9 mouse cellular contexts compared by ENCODE assay signal in the genomic region with DNA sequence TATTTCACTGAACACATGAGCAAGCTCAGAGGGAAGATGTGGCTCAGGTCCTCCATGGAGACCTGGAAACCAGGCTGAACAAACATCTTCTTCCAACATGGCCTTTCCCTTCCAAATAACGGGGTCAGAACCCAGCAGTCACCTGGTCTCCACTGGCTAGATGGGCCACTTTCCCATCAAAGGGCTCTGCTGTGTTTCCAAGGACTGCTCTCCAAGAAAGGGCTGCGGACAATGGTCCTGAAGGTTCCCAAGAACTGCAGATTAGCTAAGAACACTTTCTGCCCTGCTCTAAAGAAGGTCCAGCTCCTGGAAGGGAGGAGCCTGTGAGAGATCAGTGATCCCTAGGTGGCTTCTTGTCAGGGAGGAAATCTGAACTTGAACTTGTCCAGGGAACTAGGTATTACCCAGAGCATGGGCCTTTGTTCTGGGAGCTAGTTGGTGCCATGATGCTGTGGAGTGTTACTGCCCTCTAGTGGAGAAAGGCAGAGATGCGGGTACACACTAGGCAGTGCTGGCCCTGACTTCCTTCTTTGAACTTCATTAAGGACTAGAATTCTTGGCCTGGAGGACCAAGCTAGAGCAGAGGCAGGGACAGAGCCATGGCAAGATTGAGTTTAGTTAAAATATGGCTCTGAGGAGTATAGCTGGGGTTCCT. TPM values are rescaled to one million over a fixed set of nuclear protein-coding genes. Genes with fewer than 3 reads are reported as not detected.
A peak's percentile ranks its signal among the peaks of the same experiment; 100 is the strongest.
DNase-seq lines count a peak whose midpoint lies in the region; ATAC-seq and TF ChIP-seq lines count a peak whose summit lies in the region.
"Had no signal": no experiment of that assay in that cellular context is flagged by ENCODE, and none has a peak within 500 bp of the region (broad histone marks: within the 10 kb centered on the region; RNA-seq: fewer than 3 reads in every experiment).

No protein-coding gene starts in this region.

- no peak overlapping the region for H3K4me3 ChIP-seq in G1E (ENCODE audit: low read depth, low read length)
- no peak overlapping the region for H3K4me3 ChIP-seq in forebrain, embryonic 14.5 days (ENCODE audit: low read depth, low read length)
- no peak overlapping the region for H3K4me3 ChIP-seq in liver, postnatal 0 days (ENCODE audit: low read depth, low read length)
- no peak overlapping the region for H3K4me3 ChIP-seq in neural tube, embryonic 15.5 days (replicated peaks)
- H3K4me3 ChIP-seq: megakaryocyte, embryonic 14.5 days had no signal

- no peak overlapping the region for H3K4me2 ChIP-seq in forebrain, embryonic 14.5 days (ENCODE audit: low read length)
- no peak overlapping the region for H3K4me2 ChIP-seq in liver, postnatal 0 days (ENCODE audit: low read depth, low read length)
- no peak overlapping the region for H3K4me2 ChIP-seq in neural tube, embryonic 15.5 days

- peak; percentile 48 for DNase-seq in G1E (ENCODE audit: low spot score)
- peak; percentile 70 for DNase-seq in cerebellum, adult 11 months
- DNase-seq in forebrain, embryonic 14.5 days (ENCODE audit: low spot score) = peak; percentile 92
- peak; percentile 71 to 86 for DNase-seq in heart, postnatal 14 days
- peak; percentile 83 to 88 for DNase-seq in kidney, postnatal 4 days
- peak; percentile 77 for DNase-seq in liver, postnatal 0 days
- peak; percentile 84 for DNase-seq in testis, postnatal 10 days (ENCODE audit: low spot score)

- no peak overlapping the region for H3K9ac ChIP-seq in forebrain, embryonic 14.5 days (ENCODE audit: low read length)
- H3K9ac ChIP-seq in liver, postnatal 0 days (replicated peaks) = no peak overlapping the region
- no peak overlapping the region for H3K9ac ChIP-seq in neural tube, embryonic 15.5 days (replicated peaks)

- no peak for TF ChIP-seq EP300 in liver, postnatal 0 days (IDR thresholded peaks at IDR 0.05; ENCODE audit: low read depth)

- intact Hi-C loops in heart, postnatal 14 days (cut with DNase I) = loop anchor here (1.0 to 2.0 kb wide), 4 partner anchors 86 to 211 kb away; no protein-coding TSS in a partner anchor

- no peaks in the 10 kb centered on the region for H3K4me1 ChIP-seq in G1E (ENCODE audit: insufficient read depth, low read depth, low read length)
- H3K4me1 ChIP-seq in forebrain, embryonic 14.5 days (ENCODE audit: control insufficient read depth, insufficient read depth, low read length) = no peaks in the 10 kb centered on the region
- no peaks in the 10 kb centered on the region for H3K4me1 ChIP-seq in liver, postnatal 0 days (ENCODE audit: insufficient read depth)
- H3K4me1 ChIP-seq in neural tube, embryonic 15.5 days = 0 out of 2 replicates have a peak, but pooled peaks cover 4% of the 10 kb centered on the region
- H3K4me1 ChIP-seq: megakaryocyte, embryonic 14.5 days had no signal

- TF ChIP-seq CTCF in G1E (IDR thresholded peaks at IDR 0.05; ENCODE audit: low read depth, low read length) = peak; percentile 96
- peak; percentile 98 for TF ChIP-seq CTCF in liver, postnatal 0 days (IDR thresholded peaks at IDR 0.05; ENCODE audit: low read depth)

- 0 out of 2 replicates have a peak, but pooled peaks have one; percentile 15 for ATAC-seq in G1E (ENCODE audit: extremely low read depth, insufficient number of reproducible peaks, low FRiP score, poor library complexity, severe bottlenecking)
- ATAC-seq in forebrain, embryonic 14.5 days = peak; percentile 96
- ATAC-seq in liver, postnatal 0 days = peak; percentile 64; the same call in 1 of the 2 replicates
- ATAC-seq in neural tube, embryonic 15.5 days (ENCODE audit: low FRiP score) = peak; percentile 94

- no peaks in the 10 kb centered on the region for H3K9me3 ChIP-seq in G1E (replicated peaks)
- no peaks in the 10 kb centered on the region for H3K9me3 ChIP-seq in forebrain, embryonic 14.5 days (replicated peaks; ENCODE audit: control insufficient read depth, low read length)
- no peaks in the 10 kb centered on the region for H3K9me3 ChIP-seq in liver, postnatal 0 days (ENCODE audit: low read length)
- H3K9me3 ChIP-seq in neural tube, embryonic 15.5 days (replicated peaks) = no peaks in the 10 kb centered on the region
- H3K9me3 ChIP-seq: megakaryocyte, embryonic 14.5 days had no signal

- peaks cover 10% of the 10 kb centered on the region for H3K27me3 ChIP-seq in G1E (ENCODE audit: insufficient read depth, low read length)
- H3K27me3 ChIP-seq in forebrain, embryonic 14.5 days (replicated peaks; ENCODE audit: control insufficient read depth, insufficient read depth, low read length) = no peaks in the 10 kb centered on the region
- no peaks in the 10 kb centered on the region for H3K27me3 ChIP-seq in liver, postnatal 0 days (ENCODE audit: insufficient read depth, low read length)
- no peaks in the 10 kb centered on the region for H3K27me3 ChIP-seq in neural tube, embryonic 15.5 days (replicated peaks)

- WGBS in forebrain, embryonic 14.5 days = 39% methylated on average over 3 of the region's 3 CpGs
- WGBS in liver, postnatal 0 days (ENCODE audit: insufficient replicate concordance) = 32% methylated on average over 3 of the region's 3 CpGs
- WGBS in neural tube, embryonic 15.5 days = 44% methylated on average over 3 of the region's 3 CpGs

- H3K27ac ChIP-seq in forebrain, embryonic 14.5 days (ENCODE audit: low read depth, low read length) = no peak overlapping the region
- H3K27ac ChIP-seq in liver, postnatal 0 days (ENCODE audit: low read depth) = no peak overlapping the region
- peak overlapping the region; percentile 28; the same call in 1 of the 2 replicates for H3K27ac ChIP-seq in neural tube, embryonic 15.5 days (replicated peaks)

- H3K36me3 ChIP-seq in G1E (replicated peaks) = no peaks in the 10 kb centered on the region
- H3K36me3 ChIP-seq in forebrain, embryonic 14.5 days (ENCODE audit: control insufficient read depth, insufficient read depth, low read length) = no peaks in the 10 kb centered on the region
- H3K36me3 ChIP-seq in liver, postnatal 0 days (replicated peaks; ENCODE audit: insufficient read depth, low read length) = no peaks in the 10 kb centered on the region
- no peaks in the 10 kb centered on the region for H3K36me3 ChIP-seq in neural tube, embryonic 15.5 days

RNA-seq across cellular contexts. Expression of a gene that starts 5.1 kb away (rescaled TPM):
- total RNA-seq in G1E (2014; fragmentation: Nextera tagmentation) = not detected in 2 replicates
- total RNA-seq in G1E (2017) = not detected in 2 replicates
- polyA plus RNA-seq in G1E (2012) = not detected in 2 replicates
- polyA plus RNA-seq in forebrain, embryonic 14.5 days (2014; fragmentation: Nextera tagmentation; extraction: Ambion mirVana) = not detected in 2 replicates
- total RNA-seq in heart, postnatal 14 days (2021) = not detected
- polyA plus RNA-seq in liver, postnatal 0 days (2015; fragmentation: Nextera tagmentation; extraction: Ambion mirVana) = not detected in 2 replicates
- polyA plus RNA-seq in neural tube, embryonic 15.5 days (2015; fragmentation: Nextera tagmentation; extraction: Ambion mirVana) = not detected in 2 replicates

RNA-seq across cellular contexts. Expression of a gene that starts 18.7 kb away (rescaled TPM):
- total RNA-seq in G1E (2014; fragmentation: Nextera tagmentation) (not detected in 2 replicates), G1E (2017) (not detected in 2 replicates)
- polyA plus RNA-seq in G1E (2012) = not detected in 2 replicates
- polyA plus RNA-seq in forebrain, embryonic 14.5 days (2014; fragmentation: Nextera tagmentation; extraction: Ambion mirVana) = not detected in 2 replicates
- total RNA-seq in heart, postnatal 14 days (2021) = not detected
- polyA plus RNA-seq in liver, postnatal 0 days (2015; fragmentation: Nextera tagmentation; extraction: Ambion mirVana) = not detected in 2 replicates
- not detected in 2 replicates for polyA plus RNA-seq in neural tube, embryonic 15.5 days (2015; fragmentation: Nextera tagmentation; extraction: Ambion mirVana)

RNA-seq across cellular contexts. Expression of a gene that starts 20.2 kb away (rescaled TPM):
- total RNA-seq in G1E (2014; fragmentation: Nextera tagmentation) (not detected in 2 replicates), G1E (2017) (not detected in 2 replicates)
- polyA plus RNA-seq in G1E (2012) = not detected in 2 replicates
- polyA plus RNA-seq in forebrain, embryonic 14.5 days (2014; fragmentation: Nextera tagmentation; extraction: Ambion mirVana) = not detected in 2 replicates
- not detected for total RNA-seq in heart, postnatal 14 days (2021)
- polyA plus RNA-seq in liver, postnatal 0 days (2015; fragmentation: Nextera tagmentation; extraction: Ambion mirVana) = 0.09 and 0.14 TPM in 2 replicates
- polyA plus RNA-seq in neural tube, embryonic 15.5 days (2015; fragmentation: Nextera tagmentation; extraction: Ambion mirVana) = 0.96 TPM in 1 of 2 replicates, not detected in the other

RNA-seq across cellular contexts. Expression of a gene that starts 37.7 kb away (rescaled TPM):
- not detected in 2 replicates for total RNA-seq in G1E (2014; fragmentation: Nextera tagmentation)
- not detected in 2 replicates for total RNA-seq in G1E (2017)
- polyA plus RNA-seq in G1E (2012) = not detected in 2 replicates
- not detected in 2 replicates for polyA plus RNA-seq in forebrain, embryonic 14.5 days (2014; fragmentation: Nextera tagmentation; extraction: Ambion mirVana)
- total RNA-seq in heart, postnatal 14 days (2021) = not detected
- not detected in 2 replicates for polyA plus RNA-seq in liver, postnatal 0 days (2015; fragmentation: Nextera tagmentation; extraction: Ambion mirVana)
- polyA plus RNA-seq in neural tube, embryonic 15.5 days (2015; fragmentation: Nextera tagmentation; extraction: Ambion mirVana) = not detected in 2 replicates

RNA-seq across cellular contexts. Expression of a gene that starts 43.0 kb away (rescaled TPM):
- total RNA-seq in G1E (2014; fragmentation: Nextera tagmentation) (not detected in 2 replicates), G1E (2017) (not detected in 2 replicates)
- not detected in 2 replicates for polyA plus RNA-seq in G1E (2012)
- not detected in 2 replicates for polyA plus RNA-seq in forebrain, embryonic 14.5 days (2014; fragmentation: Nextera tagmentation; extraction: Ambion mirVana)
- total RNA-seq in heart, postnatal 14 days (2021) = not detected
- not detected in 2 replicates for polyA plus RNA-seq in liver, postnatal 0 days (2015; fragmentation: Nextera tagmentation; extraction: Ambion mirVana)
- polyA plus RNA-seq in neural tube, embryonic 15.5 days (2015; fragmentation: Nextera tagmentation; extraction: Ambion mirVana) = not detected in 2 replicates

Comparison
In these comparisons a context has a peak if more than half of its experiments do, and no peak if none do; other contexts are left out.
1. ATAC-seq: peak in every context shown above with its lines; median percentile 96 in forebrain, embryonic 14.5 days; 94 in neural tube, embryonic 15.5 days; 64 in liver, postnatal 0 days; 15 in G1E.